Mouse (Mus musculus): Measurements from ENCODE around the gene Hist1h3h.
A peak's percentile ranks its signal among the peaks of the same experiment; 100 is the strongest.
"Not testable (repeated sequence)": the region's sequence is repeated elsewhere in the genome, so short reads cannot be mapped to it uniquely, and the experiment has no call there.

DNA sequence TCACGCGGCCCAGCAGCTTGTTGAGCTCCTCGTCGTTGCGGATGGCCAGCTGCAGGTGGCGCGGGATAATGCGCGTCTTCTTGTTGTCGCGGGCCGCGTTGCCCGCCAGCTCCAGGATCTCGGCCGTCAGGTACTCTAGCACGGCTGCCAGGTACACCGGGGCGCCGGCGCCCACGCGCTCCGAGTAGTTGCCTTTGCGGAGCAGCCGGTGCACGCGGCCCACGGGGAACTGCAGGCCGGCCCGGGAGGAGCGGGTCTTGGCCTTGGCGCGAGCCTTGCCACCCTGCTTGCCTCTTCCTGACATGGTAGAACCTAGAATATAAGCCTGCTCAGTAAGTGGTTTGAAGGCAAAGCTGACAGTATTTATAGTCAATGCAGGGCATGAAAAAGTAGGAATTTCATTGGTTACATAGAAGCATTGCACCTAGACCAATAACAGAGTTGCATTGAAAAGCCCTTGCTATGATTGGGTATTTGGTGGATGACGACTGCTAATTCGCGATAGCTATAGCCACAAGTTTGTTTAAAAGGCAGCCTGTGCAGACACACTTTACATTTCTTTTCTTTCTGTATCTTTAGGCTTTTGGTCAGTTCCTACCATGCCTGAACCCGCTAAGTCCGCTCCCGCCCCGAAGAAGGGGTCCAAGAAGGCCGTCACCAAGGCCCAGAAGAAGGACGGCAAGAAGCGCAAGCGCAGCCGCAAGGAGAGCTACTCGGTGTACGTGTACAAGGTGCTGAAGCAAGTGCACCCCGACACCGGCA, 36.2 kb downstream of the Hist1h3h start, which contains the start of the genes Hist1h2ak and Hist1h2bn:
- TF ChIP-seq CTCF (IDR thresholded peaks at IDR 0.05; ENCODE audit: insufficient read depth, low read length): not testable (repeated sequence)
- peak; percentile 48; the same call in 1 of the 2 replicates for TF ChIP-seq POLR2A (IDR thresholded peaks at IDR 0.05; ENCODE audit: borderline replicate concordance, extremely low read depth, low read depth, low read length)

Data from lung, adult 2 months (tissue).